Mouse (Mus musculus) embryonic facial prominence, embryonic 12.5 days (tissue): ENCODE measurements around the gene Lrig1. TPM values are rescaled to one million over a fixed set of nuclear protein-coding genes. Genes with fewer than 3 reads are reported as not detected.
A peak's percentile ranks its signal among the peaks of the same experiment; 100 is the strongest.

Experiments
- ATAC-seq: fragments of 200-750 bp; cut with Nextera tagmentation; 2 replicates; pipeline ENCODE4 v1.8.0; 2017; ENCODE audit not compliant: insufficient number of reproducible peaks, insufficient read depth, low FRiP score, low TSS enrichment
- H3K27ac ChIP-seq: fragments of 300-500 bp; sonication (generic); 2 replicates; pipeline ENCODE4 v1.5.1; 2016; ENCODE audit warnings: mild to moderate bottlenecking
- H3K27me3 ChIP-seq: fragments of 300-500 bp; sonication (generic); 2 replicates; pipeline ENCODE4 v1.6.1; 2016; ENCODE audit warnings: mild to moderate bottlenecking, moderate library complexity
- H3K36me3 ChIP-seq: fragments of 300-500 bp; sonication (generic); 2 replicates; pipeline ENCODE4 v1.6.1; 2016; ENCODE audit warnings: mild to moderate bottlenecking
- H3K4me1 ChIP-seq: fragments of 300-500 bp; sonication (generic); 2 replicates; pipeline ENCODE4 v1.6.1; 2016
- H3K4me2 ChIP-seq: fragments of 300-500 bp; sonication (generic); replicated peaks from 2 replicates; pipeline ENCODE4 v1.6.1; 2016; ENCODE audit warnings: mild to moderate bottlenecking, moderate library complexity
- H3K4me3 ChIP-seq: fragments of 300-500 bp; sonication (generic); 2 replicates; pipeline ENCODE4 v1.5.1; 2016; ENCODE audit warnings: mild to moderate bottlenecking
- H3K9ac ChIP-seq: fragments of 300-500 bp; sonication (generic); 2 replicates; pipeline ENCODE4 v1.6.1; 2016; ENCODE audit warnings: mild to moderate bottlenecking, moderate library complexity
- H3K9me3 ChIP-seq: fragments of 300-500 bp; sonication (generic); 2 replicates; pipeline ENCODE4 v1.6.1; 2016; ENCODE audit warnings: mild to moderate bottlenecking, moderate library complexity
- WGBS: fragments of 180-500 bp; shearing (Covaris S2); methylation state at CpG from one replicate; pipeline ENCODE4 v1.1.7; 2016; 5-methylcytosine and 5-hydroxymethylcytosine counted together
- polyA plus RNA-seq: library from polyadenylated mRNA; unstranded; fragments of >200 nt; fragmentation: Nextera tagmentation; extraction: Ambion mirVana; gene quantifications from 2 replicates; pipeline ENCODE4 v1.2.1, GENCODE M21; 2016

Lrig1 gene
- polyA plus RNA-seq, 1 experiment from 2014 or later: 20.1 TPM

- Histone ChIP-seq H3K4me2 (no peak overlapping the region), H3K4me3 (no peak overlapping the region), H3K9me3 (no peaks in the 10 kb centered on the region), H3K36me3 (no peaks in the 10 kb centered on the region), H3K27me3 (no peaks in the 10 kb centered on the region), H3K27ac (no peak overlapping the region), H3K9ac (no peak overlapping the region), H3K4me1 (peaks cover 9% of the 10 kb centered on the region; the same call in 1 of the 2 replicates)
- WGBS: 23% methylated on average over 13 of the region's 13 CpGs
- ATAC-seq: no peak
Measured at GRCm38 (mm10) chr6:94714815-94715644, 15.1 kb upstream of the Lrig1 start.

- no peak for ATAC-seq
- 64% methylated on average over 3 of the region's 3 CpGs for WGBS
- no peak overlapping the region for H3K4me3 ChIP-seq
- H3K4me2 ChIP-seq: no peak overlapping the region
- H3K27me3 ChIP-seq: no peaks in the 10 kb centered on the region
- no peaks in the 10 kb centered on the region for H3K9me3 ChIP-seq
- H3K9ac ChIP-seq: no peak overlapping the region
- peaks cover 7% of the 10 kb centered on the region; the same call in 1 of the 2 replicates for H3K4me1 ChIP-seq
- H3K36me3 ChIP-seq: no peaks in the 10 kb centered on the region
- no peak overlapping the region for H3K27ac ChIP-seq
Measured at GRCm38 (mm10) chr6:94709832-94710231, 9.9 kb upstream of the Lrig1 start.

GRCm38 (mm10) chr6:94709150-94709549, 9.2 kb upstream of the Lrig1 start:
- ATAC-seq: no peak
- Histone ChIP-seq H3K4me1 (peaks cover 7% of the 10 kb centered on the region; the same call in 1 of the 2 replicates), H3K9ac (no peak overlapping the region), H3K27ac (no peak overlapping the region), H3K9me3 (no peaks in the 10 kb centered on the region), H3K36me3 (no peaks in the 10 kb centered on the region), H3K27me3 (no peaks in the 10 kb centered on the region), H3K4me2 (no peak overlapping the region), H3K4me3 (no peak overlapping the region)
- 78% methylated on average over 1 of the region's 1 CpGs for WGBS

DNA sequence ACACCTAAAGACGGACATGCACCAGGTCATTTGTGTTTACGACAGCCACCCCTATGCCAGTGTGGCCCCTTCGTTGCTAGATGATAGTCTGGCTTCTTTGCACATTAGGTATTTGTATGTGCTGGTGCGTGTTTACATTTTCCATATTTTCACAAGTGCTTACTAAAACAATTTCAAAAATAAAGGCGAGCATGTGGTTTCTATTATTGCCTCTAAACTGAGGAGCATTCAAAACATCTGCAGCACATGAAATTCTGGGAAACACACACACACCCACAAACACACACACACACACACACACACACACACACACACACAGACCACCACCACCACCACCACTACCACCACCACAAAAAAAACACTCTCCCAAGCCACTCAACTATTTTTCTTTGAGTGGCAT, 7.3 kb upstream of the Lrig1 start:
- Histone ChIP-seq H3K9me3 (no peaks in the 10 kb centered on the region), H3K36me3 (no peaks in the 10 kb centered on the region), H3K4me2 (no peak overlapping the region), H3K4me3 (no peak overlapping the region), H3K27ac (no peak overlapping the region), H3K4me1 (peaks cover 7% of the 10 kb centered on the region; the same call in 1 of the 2 replicates), H3K27me3 (no peaks in the 10 kb centered on the region), H3K9ac (no peak overlapping the region)
- ATAC-seq: no peak
- 60% methylated on average over 5 of the region's 5 CpGs for WGBS

DNA sequence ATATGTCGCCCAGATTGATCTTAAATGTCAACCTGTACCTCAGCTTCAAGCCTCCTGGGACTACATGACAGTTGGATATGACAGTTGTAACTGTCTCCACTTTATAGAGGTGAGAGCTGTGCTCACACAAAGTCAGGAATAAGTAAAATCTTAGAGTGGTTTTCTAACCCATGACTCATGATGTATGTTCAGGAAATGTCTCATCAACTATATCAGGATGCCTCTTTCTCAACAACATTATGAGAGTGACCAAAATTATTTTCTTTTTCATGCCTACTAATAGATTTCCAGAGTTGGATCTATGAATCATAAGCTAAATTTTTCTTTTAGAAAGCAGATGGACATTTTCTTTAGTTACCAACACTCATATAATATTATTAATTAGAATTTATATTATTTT, 6.0 kb upstream of the Lrig1 start:
- Histone ChIP-seq H3K36me3 (no peaks in the 10 kb centered on the region), H3K4me3 (no peak overlapping the region)
- 63% methylated on average over 1 of the region's 1 CpGs for WGBS

GRCm38 (mm10) chr6:94702993-94703392, 3.0 kb upstream of the Lrig1 start:
- H3K4me2 ChIP-seq: no peak overlapping the region
- H3K4me1 ChIP-seq: peaks cover 27% of the 10 kb centered on the region
- H3K9me3 ChIP-seq: no peaks in the 10 kb centered on the region
- no peak overlapping the region for H3K4me3 ChIP-seq
- 90% methylated on average over 6 of the region's 6 CpGs for WGBS
- H3K27ac ChIP-seq: no peak overlapping the region
- H3K27me3 ChIP-seq: no peaks in the 10 kb centered on the region
- H3K9ac ChIP-seq: no peak overlapping the region
- H3K36me3 ChIP-seq: no peaks in the 10 kb centered on the region
- ATAC-seq: no peak

More for the DNA sequence above, 6.0 kb upstream of the Lrig1 start:
- Histone ChIP-seq H3K27me3 (no peaks in the 10 kb centered on the region), H3K9ac (no peak overlapping the region), H3K27ac (no peak overlapping the region), H3K4me1 (peaks cover 17% of the 10 kb centered on the region; the same call in 1 of the 2 replicates), H3K4me2 (no peak overlapping the region), H3K9me3 (no peaks in the 10 kb centered on the region)
- ATAC-seq: no peak

GRCm38 (mm10) chr6:94701071-94701470, 1.1 kb upstream of the Lrig1 start:
- WGBS: 2% methylated on average over 18 of the region's 18 CpGs
- H3K9me3 ChIP-seq: no peaks in the 10 kb centered on the region
- H3K4me3 ChIP-seq: peak overlapping the region; percentile 96
- H3K4me2 ChIP-seq: peak overlapping the region; percentile 82
- no peaks in the 10 kb centered on the region for H3K36me3 ChIP-seq
- peaks cover 38% of the 10 kb centered on the region for H3K4me1 ChIP-seq
- ATAC-seq: no peak
- H3K9ac ChIP-seq: peak overlapping the region; percentile 36; the same call in 1 of the 2 replicates
- H3K27me3 ChIP-seq: no peaks in the 10 kb centered on the region
- peak overlapping the region; percentile 93; the same call in 1 of the 2 replicates for H3K27ac ChIP-seq

- Histone ChIP-seq H3K27ac (peak overlapping the region; percentile 93; the same call in 1 of the 2 replicates), H3K4me1 (peaks cover 41% of the 10 kb centered on the region), H3K36me3 (no peaks in the 10 kb centered on the region), H3K4me3 (peak overlapping the region; percentile 96), H3K9ac (0 out of 2 replicates have a peak overlapping the region, but pooled peaks have one; percentile 36), H3K27me3 (no peaks in the 10 kb centered on the region), H3K9me3 (no peaks in the 10 kb centered on the region), H3K4me2 (peak overlapping the region; percentile 82)
- 0 out of 2 replicates have a peak, but pooled peaks have one; percentile 13 for ATAC-seq
- under 1% methylated on average over 8 of the region's 8 CpGs for WGBS
Measured at GRCm38 (mm10) chr6:94700612-94701011, 654 bp upstream of the Lrig1 start.

DNA sequence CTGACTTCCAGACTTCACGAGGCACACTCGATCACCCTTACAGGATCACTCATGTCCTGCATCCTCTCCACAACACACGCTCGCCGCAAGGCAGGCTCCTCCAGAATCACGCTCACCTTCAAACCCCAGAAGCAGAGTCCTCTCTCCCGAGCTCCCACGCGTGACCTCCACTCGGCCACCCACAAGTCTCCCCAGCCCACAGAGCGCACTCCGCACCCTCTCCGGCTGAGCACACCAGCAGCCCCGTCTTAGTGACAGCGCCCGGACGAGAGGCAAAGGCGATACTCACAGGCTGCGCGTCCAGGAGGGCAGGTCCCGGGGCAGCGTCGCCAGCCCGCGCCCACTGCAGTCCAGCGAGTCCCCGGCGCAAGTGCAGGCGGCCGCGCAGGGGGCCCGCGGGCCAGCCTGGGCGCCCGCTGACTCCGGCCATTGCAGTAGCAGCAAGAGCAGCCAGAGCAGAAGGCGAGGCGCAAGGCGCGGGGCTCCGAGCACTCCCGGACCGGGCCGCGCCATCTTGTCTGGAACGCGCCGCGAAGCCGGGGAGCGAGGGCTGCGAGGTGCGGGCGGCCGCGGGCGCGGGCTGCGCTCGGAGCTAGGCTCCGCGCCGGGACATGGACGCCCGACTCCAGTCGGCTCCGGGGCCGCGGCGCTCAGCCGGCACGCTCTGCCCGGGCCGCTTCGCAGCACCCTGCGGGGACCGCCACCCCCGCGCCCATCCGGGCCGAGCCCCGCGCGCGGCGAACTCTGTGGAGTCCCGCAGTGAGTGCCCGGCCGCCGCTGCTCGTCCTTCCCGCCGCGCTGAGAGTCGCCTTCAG, 578 bp downstream of the Lrig1 start:
- peak overlapping the region; percentile 94 for H3K9ac ChIP-seq
- 1% methylated on average over 95 of the region's 95 CpGs for WGBS
- peak overlapping the region; percentile 82 for H3K4me2 ChIP-seq
- peak overlapping the region; percentile 93 for H3K27ac ChIP-seq
- H3K4me1 ChIP-seq: peaks cover 53% of the 10 kb centered on the region
- no peaks in the 10 kb centered on the region for H3K36me3 ChIP-seq
- peaks cover 7% of the 10 kb centered on the region; the same call in 1 of the 2 replicates for H3K27me3 ChIP-seq
- peak overlapping the region; percentile 96 for H3K4me3 ChIP-seq
- peak; percentile 44 for ATAC-seq
- H3K9me3 ChIP-seq: no peaks in the 10 kb centered on the region

GRCm38 (mm10) chr6:94698509-94699172, 1.3 kb downstream of the Lrig1 start:
- Histone ChIP-seq H3K4me1 (peaks cover 57% of the 10 kb centered on the region), H3K27ac (peak overlapping the region; percentile 93), H3K4me3 (peak overlapping the region; percentile 96), H3K4me2 (peak overlapping the region; percentile 82), H3K9ac (peak overlapping the region; percentile 94), H3K27me3 (peaks cover 7% of the 10 kb centered on the region; the same call in 1 of the 2 replicates), H3K9me3 (no peaks in the 10 kb centered on the region), H3K36me3 (no peaks in the 10 kb centered on the region)
- no peak for ATAC-seq
- 3% methylated on average over 11 of the region's 11 CpGs for WGBS

- peak overlapping the region; percentile 10; the same call in 1 of the 2 replicates for H3K9ac ChIP-seq
- H3K36me3 ChIP-seq: no peaks in the 10 kb centered on the region
- WGBS: 54% methylated on average over 1 of the region's 1 CpGs
- H3K27ac ChIP-seq: no peak overlapping the region
- H3K27me3 ChIP-seq: peaks cover 9% of the 10 kb centered on the region; the same call in 1 of the 2 replicates
- ATAC-seq: no peak
- H3K4me1 ChIP-seq: peaks cover 69% of the 10 kb centered on the region
- H3K4me3 ChIP-seq: peak overlapping the region; percentile 96; the same call in 1 of the 2 replicates
- H3K4me2 ChIP-seq: peak overlapping the region; percentile 82
- no peaks in the 10 kb centered on the region for H3K9me3 ChIP-seq
Measured at GRCm38 (mm10) chr6:94697423-94697822, 2.5 kb downstream of the Lrig1 start.
